ENCODE assay signal across 10 mouse cellular contexts in the genomic region with DNA sequence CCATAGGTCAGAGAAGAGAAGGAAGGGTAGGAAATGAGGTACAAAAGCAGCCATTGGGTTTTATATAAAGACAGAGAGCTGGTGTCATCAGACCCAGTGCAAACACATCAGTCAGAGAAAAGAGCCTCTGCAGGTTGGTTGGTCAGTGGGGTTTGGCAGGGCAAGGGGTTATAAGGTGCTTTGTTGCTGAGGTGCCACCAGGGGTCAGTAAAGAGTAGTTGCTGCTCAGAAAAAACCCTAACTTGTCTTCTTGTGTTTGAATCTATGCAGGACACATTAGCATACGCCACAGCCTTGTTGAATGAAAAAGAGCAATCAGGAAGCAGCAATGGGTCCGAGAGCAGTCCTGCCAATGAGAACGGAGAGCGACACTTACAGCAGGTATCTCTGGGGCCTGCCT. TPM values are rescaled to one million over a fixed set of nuclear protein-coding genes. Genes with fewer than 3 reads are reported as not detected.
DNase-seq lines count a peak whose midpoint lies in the region; ATAC-seq and TF ChIP-seq lines count a peak whose summit lies in the region.
"Had no signal": no experiment of that assay in that cellular context is flagged by ENCODE, and none has a peak within 500 bp of the region (broad histone marks: within the 10 kb centered on the region; RNA-seq: fewer than 3 reads in every experiment).

No protein-coding gene starts in this region.

- no peaks in the 10 kb centered on the region for H3K27me3 ChIP-seq in kidney, postnatal 0 days (ENCODE audit: insufficient read depth, low read length)
- H3K27me3 ChIP-seq: neural tube, embryonic 12.5 days had no signal

- no peak overlapping the region for H3K4me2 ChIP-seq in kidney, postnatal 0 days (ENCODE audit: low read length)
- H3K4me2 ChIP-seq: neural tube, embryonic 12.5 days had no signal

- no peaks in the 10 kb centered on the region for H3K4me1 ChIP-seq in kidney, postnatal 0 days (replicated peaks; ENCODE audit: insufficient read depth, low read length)
- H3K4me1 ChIP-seq: neural tube, embryonic 12.5 days had no signal

- intact Hi-C loops in gastrocnemius, postnatal 14 days (cut with DNase I; ENCODE audit: low total_unique reads), result no loop called here

- peak; percentile 80 for TF ChIP-seq CTCF in kidney, postnatal 0 days (IDR thresholded peaks at IDR 0.05; ENCODE audit: low read depth)

- 69% methylated on average over 4 of the region's 4 CpGs for WGBS in kidney, postnatal 0 days

- no peak for ATAC-seq in kidney, postnatal 0 days (replicated peaks; ENCODE audit: low FRiP score, low read depth)

- H3K36me3 ChIP-seq in kidney, postnatal 0 days (ENCODE audit: insufficient read depth, low read length), result peaks cover 61% of the 10 kb centered on the region

- peak; percentile 62 for DNase-seq in kidney, postnatal 0 days (ENCODE audit: low spot score)
- DNase-seq in kidney, adult 9 months, result no peak
- peak; percentile 67 for DNase-seq in CD4-positive, CD25-positive, alpha-beta regulatory T cell, adult 2 months (ENCODE audit: low read depth, low spot score)
- peak; percentile 21 for DNase-seq in adipocyte (ENCODE audit: low spot score)
- peak; percentile 51 for DNase-seq in forelimb bud, embryonic 11.5 days (ENCODE audit: low read depth, low spot score)
- no peak for DNase-seq in layer of hippocampus, adult 9-11 months
- no peak for DNase-seq in gastrocnemius, postnatal 14 days
- no peak for DNase-seq in gastrocnemius, postnatal 25 days

- no peak overlapping the region for H3K4me3 ChIP-seq in kidney, postnatal 0 days (replicated peaks; ENCODE audit: low read depth, low read length)
- H3K4me3 ChIP-seq: erythroblast, embryonic 14.5 days; neural tube, embryonic 12.5 days had no signal

- H3K9ac ChIP-seq in kidney, postnatal 0 days (ENCODE audit: low read depth, low read length), result no peak overlapping the region
- H3K9ac ChIP-seq: neural tube, embryonic 12.5 days had no signal

- H3K27ac ChIP-seq in kidney, postnatal 0 days, result no peak overlapping the region
- H3K27ac ChIP-seq: neural tube, embryonic 12.5 days had no signal

- no peaks in the 10 kb centered on the region for H3K9me3 ChIP-seq in kidney, postnatal 0 days (replicated peaks; ENCODE audit: low read length)
- H3K9me3 ChIP-seq: neural tube, embryonic 12.5 days had no signal

RNA-seq across cellular contexts. Expression of a gene that starts 27.7 kb away (rescaled TPM):
- polyA plus RNA-seq in kidney, postnatal 0 days (2015; fragmentation: Nextera tagmentation; extraction: Ambion mirVana), result 5.6 and 6.7 TPM in 2 replicates
- not detected for total RNA-seq in gastrocnemius, postnatal 14 days (2021)
- total RNA-seq in gastrocnemius, postnatal 25 days (2021), result under 1 TPM in 1 of 2 experiments, not detected in 1; 0.08 TPM

RNA-seq across cellular contexts. Expression of a gene that starts 55.6 kb away (rescaled TPM):
- 40.1 and 40.6 TPM in 2 replicates for polyA plus RNA-seq in kidney, postnatal 0 days (2015; fragmentation: Nextera tagmentation; extraction: Ambion mirVana)
- total RNA-seq in gastrocnemius, postnatal 14 days (2021), result under 1 TPM in 1 of 2 experiments, not detected in 1; 0.18 TPM
- not detected for total RNA-seq in gastrocnemius, postnatal 25 days (2021)
- polyA plus RNA-seq: erythroblast, embryonic 14.5 days; neural tube, embryonic 12.5 days had no signal

Comparison
In these comparisons a context has a peak if more than half of its experiments do, and no peak if none do; other contexts are left out.
1. DNase-seq: peak in kidney, postnatal 0 days (single experiment), CD4-positive, CD25-positive, alpha-beta regulatory T cell, adult 2 months (single experiment), adipocyte (single experiment) and forelimb bud, embryonic 11.5 days (single experiment); none in kidney, adult 9 months (single experiment), layer of hippocampus, adult 9-11 months (single experiment), gastrocnemius, postnatal 14 days (single experiment) and gastrocnemius, postnatal 25 days (single experiment).